Mouse (Mus musculus) embryonic facial prominence, embryonic 14.5 days (tissue): ENCODE measurements at regions not wholly inside any gene's neighbourhood (a gene's known extent, or its start where the extent isn't known, plus 50 kb on each side); places are given as distances from the start of the nearest gene placed in this dataset.

Experiments
- ATAC-seq: fragments of 200-750 bp; cut with Nextera tagmentation; 2 replicates; pipeline ENCODE4 v1.8.0; 2017; ENCODE audit warnings: low read depth, moderate number of reproducible peaks, moderate TSS enrichment
- DNase-seq: peaks from one replicate; pipeline ENCODE4 v3.0.0-alpha.2; 2015; ENCODE audit warnings: low spot score
- H3K27ac ChIP-seq: fragments of 300-500 bp; sonication (generic); replicated peaks from 2 replicates; pipeline ENCODE4 v1.5.1; 2014; ENCODE audit warnings: low read depth, mild to moderate bottlenecking, low read length, moderate library complexity
- H3K27me3 ChIP-seq: fragments of 300-500 bp; sonication (generic); replicated peaks from 2 replicates; pipeline ENCODE4 v1.6.1; 2014; ENCODE audit warnings: low read length; ENCODE audit not compliant: control insufficient read depth, insufficient read depth
- H3K36me3 ChIP-seq: fragments of 300-500 bp; sonication (generic); 2 replicates; pipeline ENCODE4 v1.6.1; 2014; ENCODE audit warnings: low read length, mixed read lengths; ENCODE audit not compliant: control insufficient read depth, insufficient read depth
- H3K4me1 ChIP-seq: fragments of 300-500 bp; sonication (generic); 2 replicates; pipeline ENCODE4 v1.6.1; 2014; ENCODE audit warnings: antibody characterized with exemption, low read length; ENCODE audit not compliant: control insufficient read depth, insufficient read depth
- H3K4me2 ChIP-seq: fragments of 300-500 bp; sonication (generic); 2 replicates; pipeline ENCODE4 v1.6.1; 2014; ENCODE audit warnings: low read depth, mild to moderate bottlenecking, low read length, moderate library complexity, mixed read lengths
- H3K4me3 ChIP-seq: fragments of 300-500 bp; sonication (generic); 2 replicates; pipeline ENCODE4 v1.5.1; 2014; ENCODE audit warnings: low read depth, mild to moderate bottlenecking, low read length
- H3K9ac ChIP-seq: fragments of 300-500 bp; sonication (generic); 2 replicates; pipeline ENCODE4 v1.6.1; 2014; ENCODE audit warnings: low read depth, mild to moderate bottlenecking, low read length, moderate library complexity, mixed read lengths
- H3K9me3 ChIP-seq: fragments of 300-500 bp; sonication (generic); 2 replicates; pipeline ENCODE4 v1.6.1; 2016; ENCODE audit warnings: low read length; ENCODE audit not compliant: control insufficient read depth
- WGBS: fragments of 180-500 bp; shearing (Covaris S2); extraction: QIAGEN DNeasy Blood & Tissue Kit; methylation state at CpG from one replicate; pipeline ENCODE4 v1.1.7; 2014; 5-methylcytosine and 5-hydroxymethylcytosine counted together

GRCm38 (mm10) chr4:142390531-142391195, 151.5 kb upstream of the Kazn start:
- DNase-seq (no peak), ATAC-seq (no peak)
- Histone ChIP-seq H3K36me3 (no peaks in the 10 kb centered on the region), H3K27me3 (no peaks in the 10 kb centered on the region), H3K27ac (no peak overlapping the region), H3K9ac (no peak overlapping the region), H3K4me2 (no peak overlapping the region), H3K4me1 (no peaks in the 10 kb centered on the region), H3K4me3 (no peak overlapping the region), H3K9me3 (no peaks in the 10 kb centered on the region)
- WGBS, result 76% methylated on average over 21 of the region's 21 CpGs

GRCm38 (mm10) chr4:142388476-142388875, 149.3 kb upstream of the Kazn start:
- WGBS, result 69% methylated on average over 6 of the region's 6 CpGs
- no peak for DNase-seq
- Histone ChIP-seq H3K36me3 (no peaks in the 10 kb centered on the region), H3K4me2 (no peak overlapping the region), H3K9ac (no peak overlapping the region), H3K4me3 (no peak overlapping the region), H3K4me1 (no peaks in the 10 kb centered on the region), H3K27me3 (no peaks in the 10 kb centered on the region), H3K9me3 (no peaks in the 10 kb centered on the region), H3K27ac (no peak overlapping the region)
- no peak for ATAC-seq

- H3K9ac ChIP-seq, result no peak overlapping the region
- no peak for ATAC-seq
- H3K36me3 ChIP-seq, result 0 out of 2 replicates have a peak, but pooled peaks cover 4% of the 10 kb centered on the region
- no peaks in the 10 kb centered on the region for H3K27me3 ChIP-seq
- H3K27ac ChIP-seq, result no peak overlapping the region
- peak; percentile 42 for DNase-seq
- WGBS, result 59% methylated on average over 7 of the region's 7 CpGs
- no peak overlapping the region for H3K4me3 ChIP-seq
- no peak overlapping the region for H3K4me2 ChIP-seq
- no peaks in the 10 kb centered on the region for H3K9me3 ChIP-seq
- no peaks in the 10 kb centered on the region for H3K4me1 ChIP-seq
Measured at GRCm38 (mm10) chr4:142381168-142381567, 142.0 kb upstream of the Kazn start.

- Histone ChIP-seq H3K36me3 (0 out of 2 replicates have a peak, but pooled peaks cover 4% of the 10 kb centered on the region), H3K27me3 (no peaks in the 10 kb centered on the region), H3K9ac (no peak overlapping the region), H3K4me2 (no peak overlapping the region), H3K9me3 (no peaks in the 10 kb centered on the region), H3K4me3 (no peak overlapping the region), H3K4me1 (no peaks in the 10 kb centered on the region), H3K27ac (no peak overlapping the region)
- DNase-seq, result peak; percentile 6
- WGBS, result 25% methylated on average over 9 of the region's 9 CpGs
- 0 out of 2 replicates have a peak, but pooled peaks have one; percentile 15 for ATAC-seq
Measured at GRCm38 (mm10) chr4:142378452-142378851, 139.3 kb upstream of the Kazn start.

GRCm38 (mm10) chr4:142367774-142368173, 128.6 kb upstream of the Kazn start:
- ATAC-seq (no peak), DNase-seq (no peak)
- 79% methylated on average over 3 of the region's 3 CpGs for whole genome bisulfite sequencing

GRCm38 (mm10) chr4:142362071-142362470, 122.9 kb upstream of the Kazn start:
- H3K27ac ChIP-seq, result no peak overlapping the region
- DNase-seq, result no peak
- no peak overlapping the region for H3K9ac ChIP-seq
- H3K4me3 ChIP-seq, result no peak overlapping the region
- H3K4me1 ChIP-seq, result peaks cover 13% of the 10 kb centered on the region
- ATAC-seq, result no peak
- no peaks in the 10 kb centered on the region for H3K36me3 ChIP-seq
- no peaks in the 10 kb centered on the region for H3K27me3 ChIP-seq
- peaks cover 6% of the 10 kb centered on the region; the same call in 1 of the 2 replicates for H3K9me3 ChIP-seq
- H3K4me2 ChIP-seq, result no peak overlapping the region
- WGBS, result 53% methylated on average over 5 of the region's 5 CpGs

More at GRCm38 (mm10) chr4:142367774-142368173, 128.6 kb upstream of the Kazn start:
- H3K4me2 ChIP-seq, result no peak overlapping the region
- no peaks in the 10 kb centered on the region for H3K36me3 ChIP-seq
- no peaks in the 10 kb centered on the region for H3K27me3 ChIP-seq
- no peak overlapping the region for H3K27ac ChIP-seq
- H3K4me1 ChIP-seq, result no peaks in the 10 kb centered on the region
- H3K9me3 ChIP-seq, result peaks cover 9% of the 10 kb centered on the region; the same call in 1 of the 2 replicates
- no peak overlapping the region for H3K9ac ChIP-seq
- H3K4me3 ChIP-seq, result no peak overlapping the region

- DNase-seq, result peak; percentile 53
- no peak for ATAC-seq
- H3K4me1 ChIP-seq, result peaks cover 13% of the 10 kb centered on the region
- H3K4me2 ChIP-seq, result 0 out of 2 replicates have a peak overlapping the region, but pooled peaks have one; percentile 3
- no peaks in the 10 kb centered on the region for H3K9me3 ChIP-seq
- 30% methylated on average over 13 of the region's 13 CpGs for WGBS
- H3K4me3 ChIP-seq, result no peak overlapping the region
- H3K27ac ChIP-seq, result no peak overlapping the region
- H3K27me3 ChIP-seq, result no peaks in the 10 kb centered on the region
- no peak overlapping the region for H3K9ac ChIP-seq
- H3K36me3 ChIP-seq, result no peaks in the 10 kb centered on the region
Measured at GRCm38 (mm10) chr4:142358866-142359265, 119.7 kb upstream of the Kazn start.

GRCm38 (mm10) chr4:142355387-142355786, 116.2 kb upstream of the Kazn start:
- H3K4me2 ChIP-seq, result no peak overlapping the region
- H3K27me3 ChIP-seq, result no peaks in the 10 kb centered on the region
- no peak overlapping the region for H3K4me3 ChIP-seq
- no peak overlapping the region for H3K9ac ChIP-seq
- no peaks in the 10 kb centered on the region for H3K9me3 ChIP-seq
- H3K27ac ChIP-seq, result no peak overlapping the region
- H3K36me3 ChIP-seq, result no peaks in the 10 kb centered on the region
- peaks cover 13% of the 10 kb centered on the region for H3K4me1 ChIP-seq
- ATAC-seq (peak; percentile 60), DNase-seq (no peak)
- WGBS, result 74% methylated on average over 8 of the region's 8 CpGs

- no peaks in the 10 kb centered on the region for H3K9me3 ChIP-seq
- H3K9ac ChIP-seq, result no peak overlapping the region
- H3K4me3 ChIP-seq, result no peak overlapping the region
- ATAC-seq, result no peak
- WGBS, result 77% methylated on average over 7 of the region's 7 CpGs
- H3K4me2 ChIP-seq, result no peak overlapping the region
- DNase-seq, result no peak
- H3K27me3 ChIP-seq, result no peaks in the 10 kb centered on the region
- peaks cover 2% of the 10 kb centered on the region; the same call in 1 of the 2 replicates for H3K4me1 ChIP-seq
- H3K27ac ChIP-seq, result no peak overlapping the region
- no peaks in the 10 kb centered on the region for H3K36me3 ChIP-seq
Measured at GRCm38 (mm10) chr4:142353526-142353925, 114.3 kb upstream of the Kazn start.
